9 mouse cellular contexts compared by ENCODE assay signal in genomic region chr4:63401620-63402019, GRCm38 (mm10). TPM values are rescaled to one million over a fixed set of nuclear protein-coding genes. Genes with fewer than 3 reads are reported as not detected.
DNase-seq lines count a peak whose midpoint lies in the region; ATAC-seq and TF ChIP-seq lines count a peak whose summit lies in the region.
"Had no signal": no experiment of that assay in that cellular context is flagged by ENCODE, and none has a peak within 500 bp of the region (broad histone marks: within the 10 kb centered on the region; RNA-seq: fewer than 3 reads in every experiment).

No protein-coding gene starts in this region.

- peak overlapping the region; percentile 44; the same call in 1 of the 2 replicates for H3K9ac ChIP-seq in embryonic facial prominence, embryonic 13.5 days
- no peak overlapping the region for H3K9ac ChIP-seq in intestine, embryonic 14.5 days (ENCODE audit: low read length)

- peaks cover 20% of the 10 kb centered on the region for H3K4me1 ChIP-seq in lung, adult 2 months (ENCODE audit: control insufficient read depth, insufficient read depth, low read length)
- H3K4me1 ChIP-seq in embryonic facial prominence, embryonic 13.5 days = peaks cover 77% of the 10 kb centered on the region
- H3K4me1 ChIP-seq in intestine, embryonic 14.5 days (replicated peaks; ENCODE audit: control insufficient read depth, insufficient read depth, low read length) = peaks cover 51% of the 10 kb centered on the region
- H3K4me1 ChIP-seq in megakaryocyte, embryonic 14.5 days = peaks cover 84% of the 10 kb centered on the region

- DNase-seq in lung, adult 2 months = no peak
- no peak for DNase-seq in lung, postnatal 25 days (ENCODE audit: low spot score)
- DNase-seq in intestine, embryonic 14.5 days (ENCODE audit: low spot score) = no peak
- no peak for DNase-seq in urinary bladder, postnatal 36 days (ENCODE audit: low spot score in 2 of 2)
- DNase-seq in cerebellum, postnatal 25 days = no peak
- DNase-seq: cerebellum, adult 2 months; left cerebral cortex, postnatal 4 days had no signal

- no peak for TF ChIP-seq CTCF in lung, adult 2 months (IDR thresholded peaks at IDR 0.05; ENCODE audit: insufficient read depth, low read length)

- H3K9me3 ChIP-seq in embryonic facial prominence, embryonic 13.5 days = no peaks in the 10 kb centered on the region
- no peaks in the 10 kb centered on the region for H3K9me3 ChIP-seq in intestine, embryonic 14.5 days (ENCODE audit: control insufficient read depth, low read length)
- H3K9me3 ChIP-seq in megakaryocyte, embryonic 14.5 days = no peaks in the 10 kb centered on the region

- peak overlapping the region; percentile 64 for H3K4me2 ChIP-seq in embryonic facial prominence, embryonic 13.5 days
- peak overlapping the region; percentile 61; the same call in 1 of the 2 replicates for H3K4me2 ChIP-seq in intestine, embryonic 14.5 days (ENCODE audit: low read length)

- no peaks in the 10 kb centered on the region for H3K27me3 ChIP-seq in embryonic facial prominence, embryonic 13.5 days
- H3K27me3 ChIP-seq in intestine, embryonic 14.5 days (replicated peaks; ENCODE audit: control insufficient read depth, insufficient read depth, low read length) = no peaks in the 10 kb centered on the region
- peaks cover 48% of the 10 kb centered on the region for H3K27me3 ChIP-seq in megakaryocyte, embryonic 14.5 days (replicated peaks)

- no peak for TF ChIP-seq POLR2A in lung, adult 2 months (IDR thresholded peaks at IDR 0.05; ENCODE audit: borderline replicate concordance, extremely low read depth, low read depth, low read length)

- peaks cover 8% of the 10 kb centered on the region; the same call in 1 of the 2 replicates for H3K36me3 ChIP-seq in embryonic facial prominence, embryonic 13.5 days
- peaks cover 3% of the 10 kb centered on the region; the same call in 1 of the 2 replicates for H3K36me3 ChIP-seq in intestine, embryonic 14.5 days (ENCODE audit: control insufficient read depth, insufficient read depth, low read length)
- H3K36me3 ChIP-seq in megakaryocyte, embryonic 14.5 days (replicated peaks; ENCODE audit: low read length) = peaks cover 5% of the 10 kb centered on the region

- ATAC-seq in embryonic facial prominence, embryonic 13.5 days (ENCODE audit: insufficient number of reproducible peaks, insufficient read depth, low FRiP score, low TSS enrichment, low read depth) = no peak
- ATAC-seq in intestine, embryonic 14.5 days (replicated peaks; ENCODE audit: low FRiP score, low TSS enrichment, low read depth) = no peak

- peak overlapping the region; percentile 28; the same call in 1 of the 2 replicates for H3K27ac ChIP-seq in embryonic facial prominence, embryonic 13.5 days
- no peak overlapping the region for H3K27ac ChIP-seq in intestine, embryonic 14.5 days (ENCODE audit: low read depth)

- peak overlapping the region; percentile 29 for H3K4me3 ChIP-seq in lung, adult 2 months (replicated peaks; ENCODE audit: extremely low read depth, low read depth, low read length)
- H3K4me3 ChIP-seq in embryonic facial prominence, embryonic 13.5 days = no peak overlapping the region
- H3K4me3 ChIP-seq in intestine, embryonic 14.5 days (ENCODE audit: low read depth, low read length) = no peak overlapping the region
- H3K4me3 ChIP-seq in megakaryocyte, embryonic 14.5 days (replicated peaks) = peak overlapping the region; percentile 83

- 40% methylated on average over 6 of the region's 6 CpGs for WGBS in lung, adult 2 months
- WGBS in embryonic facial prominence, embryonic 13.5 days = 66% methylated on average over 6 of the region's 6 CpGs
- WGBS in intestine, embryonic 14.5 days = 54% methylated on average over 6 of the region's 6 CpGs

RNA-seq across cellular contexts. Expression of gene Akna, which starts 1.5 kb away (rescaled TPM):
- polyA plus RNA-seq in lung, adult 2 months (2012; rRNA removed) = 22.2 and 22.7 TPM in 2 replicates
- polyA plus RNA-seq in embryonic facial prominence, embryonic 13.5 days (2015; fragmentation: Nextera tagmentation; extraction: Ambion mirVana) = 9.7 and 10.0 TPM in 2 replicates
- 6.4 and 6.8 TPM in 2 replicates for polyA plus RNA-seq in intestine, embryonic 14.5 days (2014; fragmentation: Nextera tagmentation; extraction: Ambion mirVana)
- 2.5 and 12.0 TPM in 2 replicates for polyA plus RNA-seq in megakaryocyte, embryonic 14.5 days (2012; ENCODE audit: insufficient read depth, low replicate concordance)

RNA-seq across cellular contexts. Expression of gene Orm2, which starts 39.4 kb away (rescaled TPM):
- polyA plus RNA-seq in lung, adult 2 months (2012; rRNA removed) = 0.45 and 0.49 TPM in 2 replicates
- polyA plus RNA-seq in embryonic facial prominence, embryonic 13.5 days (2015; fragmentation: Nextera tagmentation; extraction: Ambion mirVana) = not detected in 2 replicates
- polyA plus RNA-seq in intestine, embryonic 14.5 days (2014; fragmentation: Nextera tagmentation; extraction: Ambion mirVana) = not detected in 2 replicates
- not detected in 2 replicates for polyA plus RNA-seq in megakaryocyte, embryonic 14.5 days (2012; ENCODE audit: insufficient read depth, low replicate concordance)
- polyA plus RNA-seq: cerebellum, adult 2 months had no signal

RNA-seq across cellular contexts. Expression of gene Orm3, which starts 45.7 kb away (rescaled TPM):
- 0.22 and 0.50 TPM in 2 replicates for polyA plus RNA-seq in lung, adult 2 months (2012; rRNA removed)
- not detected in 2 replicates for polyA plus RNA-seq in embryonic facial prominence, embryonic 13.5 days (2015; fragmentation: Nextera tagmentation; extraction: Ambion mirVana)
- polyA plus RNA-seq in intestine, embryonic 14.5 days (2014; fragmentation: Nextera tagmentation; extraction: Ambion mirVana) = not detected in 2 replicates
- polyA plus RNA-seq in megakaryocyte, embryonic 14.5 days (2012; ENCODE audit: insufficient read depth, low replicate concordance) = not detected in 2 replicates
- polyA plus RNA-seq: cerebellum, adult 2 months had no signal

RNA-seq across cellular contexts. Expression of gene Orm1, which starts 57.3 kb away (rescaled TPM):
- 3.9 and 4.7 TPM in 2 replicates for polyA plus RNA-seq in lung, adult 2 months (2012; rRNA removed)
- not detected in 2 replicates for polyA plus RNA-seq in embryonic facial prominence, embryonic 13.5 days (2015; fragmentation: Nextera tagmentation; extraction: Ambion mirVana)
- polyA plus RNA-seq in intestine, embryonic 14.5 days (2014; fragmentation: Nextera tagmentation; extraction: Ambion mirVana) = not detected in 2 replicates
- polyA plus RNA-seq in megakaryocyte, embryonic 14.5 days (2012; ENCODE audit: insufficient read depth, low replicate concordance) = not detected in 2 replicates
- polyA plus RNA-seq: cerebellum, adult 2 months had no signal

Comparison
In these comparisons a context has a peak if more than half of its experiments do, and no peak if none do; other contexts are left out.
1. H3K4me3 ChIP-seq: peak in lung, adult 2 months (single experiment) and megakaryocyte, embryonic 14.5 days (single experiment); none in embryonic facial prominence, embryonic 13.5 days (single experiment) and intestine, embryonic 14.5 days (single experiment).